Mouse (Mus musculus) spleen, adult 12 weeks (tissue): ENCODE results near the gene Olfr535.
"Not testable (repeated sequence)": the region's sequence is repeated elsewhere in the genome, so short reads cannot be mapped to it uniquely, and the experiment has no call there.

ENCODE experiments used
- DNase-seq: peaks from one replicate; pipeline ENCODE4 v3.0.0; 2022; ENCODE audit warnings: low spot score

Olfr535 gene

GRCm38 (mm10) chr7:140483916-140484315 is at the start of gene Olfr535:
TSS of gene Olfr535 (plus strand) at chr7:140484216.
- no peak for DNase-seq

- no peak for DNase-seq
These were observed 40.9 kb upstream of the Olfr535 start for GRCm38 (mm10) chr7:140443141-140443540.

GRCm38 (mm10) chr7:140463070-140463469 is 20.9 kb upstream of the Olfr535 start, which contains the start of gene Olfr533:
TSS of gene Olfr533 (plus strand) at chr7:140463370.
- not testable (repeated sequence) for DNase-seq

- DNase-seq: no peak
These were observed 6.1 kb upstream of the Olfr535 start for GRCm38 (mm10) chr7:140477886-140478285.

- no peak for DNase-seq
These were observed 5.3 kb upstream of the Olfr535 start for GRCm38 (mm10) chr7:140478733-140479132.

GRCm38 (mm10) chr7:140488981-140489380 is 5.0 kb downstream of the Olfr535 start:
- DNase-seq: no peak

GRCm38 (mm10) chr7:140494231-140494630 is 10.2 kb downstream of the Olfr535 start:
- DNase-seq: no peak

GRCm38 (mm10) chr7:140494702-140495101 is 10.7 kb downstream of the Olfr535 start:
- DNase-seq: no peak

GRCm38 (mm10) chr7:140507346-140508021 is 23.5 kb downstream of the Olfr535 start, which contains the start of gene Olfr536:
TSS of gene Olfr536 (minus strand) at chr7:140507396.
- DNase-seq: not testable (repeated sequence)

- no peak for DNase-seq
These were observed 55.7 kb downstream of the Olfr535 start for GRCm38 (mm10) chr7:140539746-140540145.
